Mouse (Mus musculus): Measurements from ENCODE around the gene Spib. TPM values are rescaled to one million over a fixed set of nuclear protein-coding genes. Genes with fewer than 3 reads are reported as not detected.
A peak's percentile ranks its signal among the peaks of the same experiment; 100 is the strongest.

The Spib gene
- total RNA-seq, 2 experiments from 2014 or later: not detected

GRCm38 (mm10) chr7:44490281-44490680 is 41.6 kb downstream of the Spib start:
- no peak for DNase-seq (ENCODE audit: low spot score in 2 of 2)

GRCm38 (mm10) chr7:44488545-44488944 is 43.3 kb downstream of the Spib start:
- no peak for DNase-seq (ENCODE audit: low spot score in 2 of 2)

- DNase-seq (ENCODE audit: low spot score in 2 of 2): no peak
Observed at GRCm38 (mm10) chr7:44487936-44488335, 43.9 kb downstream of the Spib start.

GRCm38 (mm10) chr7:44486927-44487575 is 44.8 kb downstream of the Spib start:
- DNase-seq (ENCODE audit: low spot score in 2 of 2): no peak

- DNase-seq (ENCODE audit: low spot score in 2 of 2): no peak
Observed at GRCm38 (mm10) chr7:44485572-44486195, 46.2 kb downstream of the Spib start.

- peak; percentile 78 to 83 for DNase-seq (ENCODE audit: low spot score in 2 of 2)
Observed at GRCm38 (mm10) chr7:44484841-44485571, 46.9 kb downstream of the Spib start.

- DNase-seq (ENCODE audit: low spot score in 2 of 2): no peak
Observed at GRCm38 (mm10) chr7:44484109-44484508, 47.8 kb downstream of the Spib start.

GRCm38 (mm10) chr7:44482836-44483435 is 48.9 kb downstream of the Spib start:
- no peak for DNase-seq (ENCODE audit: low spot score in 2 of 2)

Small RNA genes lying within 50 kb of the gene (microRNA-seq; reads per million reads assigned to microRNA genes)
- 0.45 to 0.57 reads per million in 2 experiments for gene Mir7053

Other genes starting within 250 kb of the Spib start
- 1 to 10 TPM; 2.5 to 2.8 TPM for gene Clec11a, start 225.2 kb downstream of the Spib start, total RNA-seq (2021)
- 100 to 1,000 TPM; 566 to 582 TPM for gene Shank1, start 221.8 kb downstream of the Spib start, total RNA-seq (2021)
- gene Syt3, start 148.0 kb downstream of the Spib start, total RNA-seq (2021): 10 to 100 TPM; 95.5 to 98.4 TPM
- 1 to 10 TPM; 2.3 TPM for gene 1700008O03Rik, start 146.3 kb downstream of the Spib start, total RNA-seq (2021)
- 100 to 1,000 TPM; 299 to 301 TPM for gene Lrrc4b, start 103.1 kb downstream of the Spib start, total RNA-seq (2021)
- gene Aspdh, start 66.7 kb downstream of the Spib start, total RNA-seq (2021): 10 to 100 TPM; 15.0 to 15.4 TPM
- gene Josd2, start 64.1 kb downstream of the Spib start, total RNA-seq (2021): 10 to 100 TPM; 60.7 to 64.3 TPM
- 100 to 1,000 TPM; 163 to 173 TPM for gene Emc10, start 35.5 kb downstream of the Spib start, total RNA-seq (2021)
- gene Fam71e1, start 35.5 kb downstream of the Spib start, total RNA-seq (2021): 10 to 100 TPM; 29.8 to 48.4 TPM
- gene Mybpc2, start 7.4 kb downstream of the Spib start, total RNA-seq (2021): under 1 TPM in 1 of 2 experiments, not detected in 1; 0.10 TPM
- gene Pold1, start 16.8 kb upstream of the Spib start, total RNA-seq (2021): 1 to 10 TPM; 5.8 to 8.8 TPM
- gene Nr1h2, start 21.9 kb upstream of the Spib start, total RNA-seq (2021): 10 to 100 TPM; 58.7 to 63.2 TPM
- under 1 TPM in 1 of 2 experiments, not detected in 1; 0.30 TPM for gene Napsa, start 40.3 kb upstream of the Spib start, total RNA-seq (2021)
- 100 to 1,000 TPM; 146 to 149 TPM for gene Kcnc3, start 58.6 kb upstream of the Spib start, total RNA-seq (2021)
- 10 to 100 TPM; 20.9 to 24.6 TPM for gene Myh14, start 138.8 kb upstream of the Spib start, total RNA-seq (2021)
- not detected for gene Izumo2, start 176.7 kb upstream of the Spib start, total RNA-seq (2021)
- 10 to 100 TPM; 31.8 to 33.4 TPM for gene Vrk3, start 216.3 kb upstream of the Spib start, total RNA-seq (2021)
- gene Zfp473, start 219.0 kb upstream of the Spib start, total RNA-seq (2021): under 1 TPM; 0.24 to 0.25 TPM